In genomic region chr15:9080206-9080605, GRCm38 (mm10) we compare ENCODE assay signal across 13 mouse cellular contexts. TPM values are rescaled to one million over a fixed set of nuclear protein-coding genes. Genes with fewer than 3 reads are reported as not detected.
DNase-seq lines count a peak whose midpoint lies in the region; ATAC-seq and TF ChIP-seq lines count a peak whose summit lies in the region.
"Had no signal": no experiment of that assay in that cellular context is flagged by ENCODE, and none has a peak within 500 bp of the region (broad histone marks: within the 10 kb centered on the region; RNA-seq: fewer than 3 reads in every experiment).

No protein-coding gene starts in this region.

- H3K4me1 ChIP-seq in heart, embryonic 11.5 days (ENCODE audit: control insufficient read depth, insufficient read depth, low read length) = peaks cover 54% of the 10 kb centered on the region
- H3K4me1 ChIP-seq in lung, embryonic 14.5 days (ENCODE audit: insufficient read depth) = peaks cover 12% of the 10 kb centered on the region
- peaks cover 89% of the 10 kb centered on the region for H3K4me1 ChIP-seq in liver, embryonic 12.5 days
- H3K4me1 ChIP-seq in stomach, embryonic 16.5 days (ENCODE audit: control insufficient read depth, insufficient read depth, low read length) = peaks cover 29% of the 10 kb centered on the region
- peaks cover under 1% of the 10 kb centered on the region for H3K4me1 ChIP-seq in hindbrain, embryonic 16.5 days (ENCODE audit: control insufficient read depth, insufficient read depth, low read depth, low read length)

- H3K9ac ChIP-seq in heart, embryonic 11.5 days (ENCODE audit: low read depth, low read length) = 0 out of 2 replicates have a peak overlapping the region, but pooled peaks have one; percentile 39
- H3K9ac ChIP-seq in lung, embryonic 14.5 days = no peak overlapping the region
- peak overlapping the region; percentile 100 for H3K9ac ChIP-seq in liver, embryonic 12.5 days
- H3K9ac ChIP-seq in stomach, embryonic 16.5 days (ENCODE audit: low read length) = no peak overlapping the region
- H3K9ac ChIP-seq in hindbrain, embryonic 16.5 days (ENCODE audit: low read depth, low read length) = no peak overlapping the region
- H3K9ac ChIP-seq: midbrain, embryonic 12.5 days had no signal

- no peaks in the 10 kb centered on the region for H3K36me3 ChIP-seq in heart, embryonic 11.5 days (ENCODE audit: control insufficient read depth, insufficient read depth, low read length)
- H3K36me3 ChIP-seq in lung, embryonic 14.5 days (ENCODE audit: insufficient read depth) = peaks cover 6% of the 10 kb centered on the region; the same call in 1 of the 2 replicates
- H3K36me3 ChIP-seq in liver, embryonic 12.5 days = peaks cover 61% of the 10 kb centered on the region
- no peaks in the 10 kb centered on the region for H3K36me3 ChIP-seq in stomach, embryonic 16.5 days (ENCODE audit: control insufficient read depth, insufficient read depth, low read length)
- no peaks in the 10 kb centered on the region for H3K36me3 ChIP-seq in hindbrain, embryonic 16.5 days (ENCODE audit: control insufficient read depth, insufficient read depth, low read length)

- no peak for DNase-seq in heart, postnatal 4 days
- DNase-seq in lung, embryonic 14.5 days = peak; percentile 32
- no peak for DNase-seq in lung, postnatal 10 days
- DNase-seq in spleen, adult 18-20 months = no peak
- DNase-seq: cerebellum, adult 2 months; embryo, embryonic 11 days; kidney, postnatal 4 days had no signal

- peak overlapping the region; percentile 55 for H3K27ac ChIP-seq in heart, embryonic 11.5 days (ENCODE audit: low read depth, low read length)
- H3K27ac ChIP-seq in lung, embryonic 14.5 days (ENCODE audit: low read depth) = peak overlapping the region; percentile 71
- H3K27ac ChIP-seq in liver, embryonic 12.5 days = peak overlapping the region; percentile 100
- peak overlapping the region; percentile 9; the same call in 1 of the 2 replicates for H3K27ac ChIP-seq in stomach, embryonic 16.5 days (ENCODE audit: low read length)
- H3K27ac ChIP-seq in hindbrain, embryonic 16.5 days (ENCODE audit: low read depth, low read length) = no peak overlapping the region
- H3K27ac ChIP-seq: midbrain, embryonic 12.5 days had no signal

- H3K27me3 ChIP-seq in heart, embryonic 11.5 days (ENCODE audit: control insufficient read depth, insufficient read depth, low read length) = no peaks in the 10 kb centered on the region
- no peaks in the 10 kb centered on the region for H3K27me3 ChIP-seq in lung, embryonic 14.5 days (ENCODE audit: insufficient read depth, low read length)
- H3K27me3 ChIP-seq in liver, embryonic 12.5 days (replicated peaks) = no peaks in the 10 kb centered on the region
- H3K27me3 ChIP-seq in stomach, embryonic 16.5 days (ENCODE audit: control insufficient read depth, insufficient read depth, low read length) = no peaks in the 10 kb centered on the region
- no peaks in the 10 kb centered on the region for H3K27me3 ChIP-seq in hindbrain, embryonic 16.5 days (replicated peaks; ENCODE audit: control insufficient read depth, insufficient read depth, low read length)
- H3K27me3 ChIP-seq: midbrain, embryonic 12.5 days had no signal

- no peak for TF ChIP-seq CTCF in lung, embryonic 14.5 days (IDR thresholded peaks at IDR 0.05; ENCODE audit: low read depth)

- 27% methylated on average over 4 of the region's 4 CpGs for whole genome bisulfite sequencing in heart, embryonic 11.5 days (ENCODE audit: insufficient replicate concordance)
- WGBS in lung, embryonic 14.5 days = 43% methylated on average over 4 of the region's 4 CpGs
- WGBS in liver, embryonic 12.5 days (ENCODE audit: insufficient replicate concordance) = 15% methylated on average over 4 of the region's 4 CpGs
- WGBS in stomach, embryonic 16.5 days = 42% methylated on average over 4 of the region's 4 CpGs
- WGBS in hindbrain, embryonic 16.5 days = 82% methylated on average over 4 of the region's 4 CpGs

- no peak overlapping the region for H3K4me3 ChIP-seq in heart, embryonic 11.5 days (ENCODE audit: low read depth, low read length)
- H3K4me3 ChIP-seq in lung, embryonic 14.5 days (ENCODE audit: low read depth, low read length) = no peak overlapping the region
- peak overlapping the region; percentile 44 for H3K4me3 ChIP-seq in liver, embryonic 12.5 days
- no peak overlapping the region for H3K4me3 ChIP-seq in stomach, embryonic 16.5 days (replicated peaks; ENCODE audit: low read length)
- no peak overlapping the region for H3K4me3 ChIP-seq in hindbrain, embryonic 16.5 days (ENCODE audit: low read length)
- H3K4me3 ChIP-seq: midbrain, embryonic 12.5 days had no signal

- no peaks in the 10 kb centered on the region for H3K9me3 ChIP-seq in heart, embryonic 11.5 days (replicated peaks; ENCODE audit: control insufficient read depth, low read length)
- no peaks in the 10 kb centered on the region for H3K9me3 ChIP-seq in lung, embryonic 14.5 days (ENCODE audit: low read depth, low read length)
- H3K9me3 ChIP-seq in liver, embryonic 12.5 days (replicated peaks) = no peaks in the 10 kb centered on the region
- no peaks in the 10 kb centered on the region for H3K9me3 ChIP-seq in stomach, embryonic 16.5 days (replicated peaks; ENCODE audit: control insufficient read depth, low read length)
- no peaks in the 10 kb centered on the region for H3K9me3 ChIP-seq in hindbrain, embryonic 16.5 days (ENCODE audit: control insufficient read depth, low read length)
- H3K9me3 ChIP-seq: midbrain, embryonic 12.5 days had no signal

- peak overlapping the region; percentile 34 for H3K4me2 ChIP-seq in heart, embryonic 11.5 days
- H3K4me2 ChIP-seq in lung, embryonic 14.5 days = peak overlapping the region; percentile 34
- peak overlapping the region; percentile 82 for H3K4me2 ChIP-seq in liver, embryonic 12.5 days
- H3K4me2 ChIP-seq in stomach, embryonic 16.5 days (ENCODE audit: low read depth, low read length) = no peak overlapping the region
- H3K4me2 ChIP-seq in hindbrain, embryonic 16.5 days (ENCODE audit: low read length) = no peak overlapping the region
- H3K4me2 ChIP-seq: midbrain, embryonic 12.5 days had no signal

- no peak for ATAC-seq in heart, embryonic 11.5 days (replicated peaks; ENCODE audit: insufficient number of reproducible peaks, low FRiP score, low TSS enrichment)
- no peak for ATAC-seq in lung, embryonic 14.5 days (ENCODE audit: insufficient read depth)
- ATAC-seq in liver, embryonic 12.5 days = peak; percentile 23
- 0 out of 2 replicates have a peak, but pooled peaks have one; percentile 24 for ATAC-seq in stomach, embryonic 16.5 days (ENCODE audit: insufficient read depth, low FRiP score)
- no peak for ATAC-seq in hindbrain, embryonic 16.5 days
- ATAC-seq: activated CD4-positive, CD25-positive, alpha-beta regulatory T cell, adult 4 months had no signal

RNA-seq across cellular contexts. Expression of gene Nadk2, which starts 9.1 kb away (rescaled TPM):
- polyA plus RNA-seq in heart, embryonic 11.5 days (2014; fragmentation: Nextera tagmentation; extraction: Ambion mirVana) = 57.1 and 65.3 TPM in 2 replicates
- 10 to 100 TPM; 48.8 to 50.5 TPM for total RNA-seq in heart, postnatal 4 days (2021)
- 38.6 and 42.1 TPM in 2 replicates for polyA plus RNA-seq in lung, embryonic 14.5 days (2014; fragmentation: Nextera tagmentation; extraction: Ambion mirVana)
- polyA plus RNA-seq in liver, embryonic 12.5 days (2016; fragmentation: Nextera tagmentation; extraction: Ambion mirVana) = 139 and 143 TPM in 2 replicates
- polyA plus RNA-seq in stomach, embryonic 16.5 days (2015; fragmentation: Nextera tagmentation; extraction: Ambion mirVana) = 21.2 and 29.7 TPM in 2 replicates
- polyA plus RNA-seq in hindbrain, embryonic 16.5 days (2015; fragmentation: Nextera tagmentation; extraction: Ambion mirVana) = 27.1 and 31.7 TPM in 2 replicates

Comparison
In these comparisons a context has a peak if more than half of its experiments do, and no peak if none do; other contexts are left out.
1. ATAC-seq: peak in liver, embryonic 12.5 days (single experiment) and stomach, embryonic 16.5 days (single experiment); none in heart, embryonic 11.5 days (single experiment), lung, embryonic 14.5 days (single experiment) and hindbrain, embryonic 16.5 days (single experiment).
2. H3K4me2 ChIP-seq: peak in heart, embryonic 11.5 days (single experiment), lung, embryonic 14.5 days (single experiment) and liver, embryonic 12.5 days (single experiment); none in stomach, embryonic 16.5 days (single experiment) and hindbrain, embryonic 16.5 days (single experiment).
3. H3K9ac ChIP-seq: peak in heart, embryonic 11.5 days (single experiment) and liver, embryonic 12.5 days (single experiment); none in lung, embryonic 14.5 days (single experiment), stomach, embryonic 16.5 days (single experiment) and hindbrain, embryonic 16.5 days (single experiment).